Mouse (Mus musculus) kidney, postnatal 14 days (tissue): ENCODE measurements around the gene Nccrp1.
"Not testable (repeated sequence)": the region's sequence is repeated elsewhere in the genome, so short reads cannot be mapped to it uniquely, and the experiment has no call there.

Source experiments
- DNase-seq: peaks from one replicate; pipeline ENCODE4 v3.0.0; 2022; ENCODE audit warnings: mixed read lengths

The Nccrp1 gene

GRCm38 (mm10) chr7:28510405-28510974 lies 36.6 kb downstream of the Nccrp1 start, which contains the start of gene Ifnl2:
Gene Ifnl2, minus strand, starts transcription at chr7:28510455.
- DNase-seq = not testable (repeated sequence)

- not testable (repeated sequence) for DNase-seq
Measured at GRCm38 (mm10) chr7:28509121-28509520, 37.9 kb downstream of the Nccrp1 start.

DNA sequence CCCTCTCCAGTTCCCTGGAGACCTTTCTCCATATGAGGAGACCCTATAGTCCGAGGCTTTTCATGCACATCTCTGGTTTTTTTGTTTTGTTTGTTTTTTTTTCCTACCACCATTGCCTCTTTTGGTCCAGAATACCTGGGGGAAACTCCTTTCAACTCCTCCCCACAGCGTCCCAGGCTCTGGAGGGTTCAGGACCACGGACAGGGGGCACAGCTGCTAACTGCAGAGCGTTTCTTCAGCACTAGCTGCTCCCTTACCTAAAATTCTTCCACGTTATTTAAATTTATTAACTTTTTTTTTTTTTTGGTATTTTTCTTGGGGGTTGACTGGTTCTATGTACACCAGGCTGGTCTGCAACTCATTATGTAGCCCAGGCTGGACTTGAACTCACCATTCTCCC lies 41.5 kb downstream of the Nccrp1 start:
- peak; percentile 11 for DNase-seq

- no peak for DNase-seq
Measured at GRCm38 (mm10) chr7:28495426-28495825, 51.6 kb downstream of the Nccrp1 start.
